Comparison of ENCODE assay signal across 20 mouse cellular contexts in genomic region chr11:113190006-113190405, GRCm38 (mm10).
A peak's percentile ranks its signal among the peaks of the same experiment; 100 is the strongest.
DNase-seq lines count a peak whose midpoint lies in the region; ATAC-seq and TF ChIP-seq lines count a peak whose summit lies in the region.
"Had no signal": no experiment of that assay in that cellular context is flagged by ENCODE, and none has a peak within 500 bp of the region (broad histone marks: within the 10 kb centered on the region; RNA-seq: fewer than 3 reads in every experiment).

No protein-coding gene starts in this region.

- ATAC-seq in lung, embryonic 14.5 days (ENCODE audit: insufficient read depth): no peak
- ATAC-seq in lung, postnatal 0 days: no peak
- no peak for ATAC-seq in forebrain, embryonic 13.5 days
- ATAC-seq: hindbrain, postnatal 0 days had no signal

- H3K4me1 ChIP-seq in lung, embryonic 14.5 days (ENCODE audit: insufficient read depth): no peaks in the 10 kb centered on the region; the same call in 1 of the 2 replicates
- no peaks in the 10 kb centered on the region for H3K4me1 ChIP-seq in lung, postnatal 0 days (ENCODE audit: insufficient read depth, low read depth, low read length)
- peaks cover 86% of the 10 kb centered on the region for H3K4me1 ChIP-seq in forebrain, embryonic 13.5 days
- peaks cover 65% of the 10 kb centered on the region for H3K4me1 ChIP-seq in limb, embryonic 10.5 days
- H3K4me1 ChIP-seq: liver, embryonic 13.5 days had no signal

- no peaks in the 10 kb centered on the region for H3K9me3 ChIP-seq in lung, embryonic 14.5 days (ENCODE audit: low read depth, low read length)
- H3K9me3 ChIP-seq in lung, postnatal 0 days (ENCODE audit: low read length): no peaks in the 10 kb centered on the region
- no peaks in the 10 kb centered on the region for H3K9me3 ChIP-seq in forebrain, embryonic 13.5 days (replicated peaks)
- H3K9me3 ChIP-seq in limb, embryonic 10.5 days (replicated peaks): no peaks in the 10 kb centered on the region
- H3K9me3 ChIP-seq: liver, embryonic 13.5 days; midbrain, embryonic 10.5 days had no signal

- TF ChIP-seq CTCF in lung, embryonic 14.5 days (IDR thresholded peaks at IDR 0.05; ENCODE audit: low read depth): no peak
- TF ChIP-seq CTCF in lung, postnatal 0 days (IDR thresholded peaks at IDR 0.05): no peak

- 72% methylated on average over 6 of the region's 6 CpGs for WGBS in lung, embryonic 14.5 days
- 81% methylated on average over 6 of the region's 6 CpGs for WGBS in lung, postnatal 0 days
- 92% methylated on average over 6 of the region's 6 CpGs for WGBS in forebrain, embryonic 13.5 days
- 90% methylated on average over 6 of the region's 6 CpGs for WGBS in limb, embryonic 10.5 days

- peak overlapping the region; percentile 33; the same call in 1 of the 2 replicates for H3K27ac ChIP-seq in lung, embryonic 14.5 days (ENCODE audit: low read depth)
- no peak overlapping the region for H3K27ac ChIP-seq in lung, postnatal 0 days (ENCODE audit: low read length)
- peak overlapping the region; percentile 95 for H3K27ac ChIP-seq in forebrain, embryonic 13.5 days
- peak overlapping the region; percentile 27; the same call in 1 of the 2 replicates for H3K27ac ChIP-seq in limb, embryonic 10.5 days
- H3K27ac ChIP-seq: hindbrain, postnatal 0 days; liver, embryonic 13.5 days; macrophage had no signal

- H3K4me2 ChIP-seq in lung, embryonic 14.5 days: no peak overlapping the region
- no peak overlapping the region for H3K4me2 ChIP-seq in lung, postnatal 0 days (replicated peaks; ENCODE audit: low read depth, low read length)
- H3K4me2 ChIP-seq in forebrain, embryonic 13.5 days: no peak overlapping the region
- H3K4me2 ChIP-seq: liver, embryonic 13.5 days had no signal

- no peak overlapping the region for H3K4me3 ChIP-seq in lung, embryonic 14.5 days (ENCODE audit: low read depth, low read length)
- no peak overlapping the region for H3K4me3 ChIP-seq in lung, postnatal 0 days (ENCODE audit: low read depth, low read length)
- H3K4me3 ChIP-seq in forebrain, embryonic 13.5 days: no peak overlapping the region
- H3K4me3 ChIP-seq in limb, embryonic 10.5 days: no peak overlapping the region
- H3K4me3 ChIP-seq: liver, embryonic 13.5 days; midbrain, embryonic 10.5 days had no signal

- H3K27me3 ChIP-seq in lung, embryonic 14.5 days (ENCODE audit: insufficient read depth, low read length): no peaks in the 10 kb centered on the region
- no peaks in the 10 kb centered on the region for H3K27me3 ChIP-seq in lung, postnatal 0 days (replicated peaks; ENCODE audit: insufficient read depth, low read length)
- no peaks in the 10 kb centered on the region for H3K27me3 ChIP-seq in forebrain, embryonic 13.5 days
- peaks cover 11% of the 10 kb centered on the region; the same call in 1 of the 2 replicates for H3K27me3 ChIP-seq in limb, embryonic 10.5 days (ENCODE audit: low read depth, poor library complexity, severe bottlenecking)

- DNase-seq in lung, embryonic 14.5 days: no peak
- no peak for DNase-seq in lung, postnatal 0 days (ENCODE audit: low spot score)
- DNase-seq in T-cell, adult 2 months (ENCODE audit: low spot score): peak; percentile 38
- no peak for DNase-seq in limb, embryonic 10.5 days (ENCODE audit: low spot score)
- DNase-seq in adrenal gland, postnatal 4 days (ENCODE audit: low spot score in 2 of 2): no peak
- no peak for DNase-seq in gastrocnemius, postnatal 25 days
- DNase-seq: adrenal gland, postnatal 36 days; B cell, adult 2 months; cerebellum, adult 11 months; cerebellum, adult 9-11 months; heart, postnatal 36 days; kidney, adult 2 months; kidney, postnatal 10 days; layer of hippocampus, postnatal 36 days; liver, embryonic 13.5 days; right cerebral cortex, postnatal 14 days had no signal

- TF ChIP-seq EP300 in lung, postnatal 0 days (IDR thresholded peaks at IDR 0.05): no peak

- H3K9ac ChIP-seq in lung, embryonic 14.5 days: no peak overlapping the region
- H3K9ac ChIP-seq in lung, postnatal 0 days (replicated peaks; ENCODE audit: low read depth): no peak overlapping the region
- H3K9ac ChIP-seq in forebrain, embryonic 13.5 days: no peak overlapping the region
- H3K9ac ChIP-seq: liver, embryonic 13.5 days had no signal

- no peaks in the 10 kb centered on the region for H3K36me3 ChIP-seq in lung, embryonic 14.5 days (ENCODE audit: insufficient read depth)
- no peaks in the 10 kb centered on the region for H3K36me3 ChIP-seq in lung, postnatal 0 days (ENCODE audit: insufficient read depth, low read length)
- H3K36me3 ChIP-seq in forebrain, embryonic 13.5 days (ENCODE audit: poor library complexity, severe bottlenecking): no peaks in the 10 kb centered on the region
- H3K36me3 ChIP-seq in limb, embryonic 10.5 days: no peaks in the 10 kb centered on the region
- H3K36me3 ChIP-seq: liver, embryonic 13.5 days; midbrain, embryonic 10.5 days had no signal
